Mouse (Mus musculus) Muller cell, postnatal 12 days (primary cell): ENCODE measurements around the gene Olfr1113.
"Not testable (repeated sequence)": the region's sequence is repeated elsewhere in the genome, so short reads cannot be mapped to it uniquely, and the experiment has no call there.

Source experiments
- DNase-seq: peaks from one replicate; pipeline ENCODE4 v3.0.0-alpha.2; 2015; ENCODE audit errors: inconsistent ontology term

Gene Olfr1113

GRCm38 (mm10) chr2:87208670-87209069, at the start of gene Olfr1113:
Olfr1113 (plus strand) TSS chr2:87208970.
- DNase-seq, result no peak

DNA sequence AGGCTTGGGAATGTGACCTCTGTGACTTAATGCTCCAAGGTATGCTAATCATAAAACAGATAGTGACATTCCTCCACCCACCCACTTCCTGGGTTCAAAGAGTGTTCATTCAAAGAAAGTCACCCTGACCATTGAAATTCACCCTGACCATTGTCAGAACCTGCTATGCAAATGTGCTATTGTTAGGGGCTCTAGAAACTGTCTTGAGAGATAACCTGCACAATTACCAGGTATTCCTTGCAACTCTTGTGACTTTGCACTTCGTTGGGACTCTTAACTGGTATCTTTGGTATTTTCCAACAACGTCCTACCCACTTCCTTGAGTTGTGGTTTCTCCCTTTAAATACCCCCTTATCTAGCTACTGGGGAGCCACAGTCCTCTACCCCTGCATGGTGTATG, 41.0 kb upstream of the Olfr1113 start:
- DNase-seq, result not testable (repeated sequence)

- DNase-seq, result no peak
Measured at GRCm38 (mm10) chr2:87187498-87187897, 21.3 kb upstream of the Olfr1113 start, which contains the start of gene Olfr1112. Olfr1112 (plus strand) TSS chr2:87187798.

DNA sequence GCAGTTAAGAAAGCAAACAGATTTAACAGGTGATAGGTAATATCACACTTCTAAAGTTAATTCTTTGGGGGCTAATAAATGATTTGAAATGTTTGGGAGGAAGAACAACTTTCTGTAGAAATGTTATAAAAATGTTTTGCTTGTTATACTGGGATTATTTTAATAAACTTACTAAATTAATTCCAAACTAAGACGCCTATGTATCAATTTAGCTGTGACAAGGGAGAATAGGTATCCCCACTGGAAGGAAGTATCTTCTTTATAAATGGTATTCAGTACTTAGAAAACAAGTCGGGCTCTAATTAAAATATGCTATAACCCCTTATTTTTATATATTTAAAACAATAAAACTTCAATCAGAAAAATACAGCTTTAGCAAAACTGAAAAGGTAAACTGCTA, 38.9 kb downstream of the Olfr1113 start, which contains the start of gene Olfr1115:
Olfr1115 (plus strand) TSS at position 301 of the 400 bp plus-strand sequence.
- DNase-seq, result no peak
